Mouse (Mus musculus): ENCODE measurements around the gene Mrpl36. TPM values are rescaled to one million over a fixed set of nuclear protein-coding genes. Genes with fewer than 3 reads are reported as not detected.

The Mrpl36 gene
- polyA plus RNA-seq, 1 experiment from 2014 or later, result 173 TPM

DNA sequence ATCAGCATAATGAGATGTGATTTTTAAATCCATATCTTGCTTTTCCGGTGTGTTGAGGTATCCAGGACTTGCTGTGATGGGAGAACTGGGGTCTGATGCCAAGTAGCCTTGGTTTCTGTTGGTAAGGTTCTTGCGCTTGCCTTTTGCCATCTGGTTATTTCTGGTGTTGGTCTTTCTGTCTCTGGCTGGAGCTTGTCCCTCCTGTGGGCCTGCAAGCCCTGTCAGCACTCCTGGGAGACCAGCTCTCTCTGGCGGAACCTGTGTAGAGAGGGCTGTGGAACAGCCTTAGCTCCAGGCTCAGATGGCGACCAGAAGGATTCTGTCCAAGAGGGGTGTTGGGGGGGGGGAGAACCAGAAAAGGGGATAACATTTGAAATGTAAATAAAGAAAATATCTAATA lies 18.4 kb downstream of the Mrpl36 start:
- H3K9ac ChIP-seq (ENCODE audit: low read length), result peak overlapping the region; percentile 51; the same call in 1 of the 2 replicates
- H3K27me3 ChIP-seq (ENCODE audit: control insufficient read depth, insufficient read depth, low read length), result no peaks in the 10 kb centered on the region
- WGBS, result 29% methylated on average over 4 of the region's 4 CpGs
- ATAC-seq (ENCODE audit: insufficient number of reproducible peaks, insufficient read depth, low FRiP score, low read depth), result no peak
- H3K4me1 ChIP-seq (ENCODE audit: control insufficient read depth in 2 of 2, insufficient read depth in 2 of 2, low read length in 2 of 2), result peaks cover 10 to 16% of the 10 kb centered on the region in 2 experiments
- H3K4me3 ChIP-seq (ENCODE audit: control insufficient read depth in 1 of 2, insufficient read depth in 1 of 2, low read depth in 1 of 2, low read length in 2 of 2), result peak overlapping the region in 1 of 2 experiments; percentile 16; a peak in 1 of 4 replicates
- H3K4me2 ChIP-seq (ENCODE audit: low read length), result peak overlapping the region; percentile 55
- H3K27ac ChIP-seq (replicated peaks in 1 of 2; ENCODE audit: control insufficient read depth in 1 of 2, insufficient read depth in 1 of 2, low read depth in 2 of 2, low read length in 2 of 2), result peak overlapping the region; percentile 56 to 85
- no peaks in the 10 kb centered on the region for H3K36me3 ChIP-seq (ENCODE audit: control insufficient read depth, insufficient read depth, low read length)
- no peaks in the 10 kb centered on the region for H3K9me3 ChIP-seq (ENCODE audit: control insufficient read depth, low read length)

- Histone ChIP-seq H3K27me3 (ENCODE audit: control insufficient read depth, insufficient read depth, low read length) (no peaks in the 10 kb centered on the region), H3K36me3 (ENCODE audit: control insufficient read depth, insufficient read depth, low read length) (no peaks in the 10 kb centered on the region), H3K9me3 (ENCODE audit: control insufficient read depth, low read length) (no peaks in the 10 kb centered on the region), H3K27ac (replicated peaks in 1 of 2; ENCODE audit: control insufficient read depth in 1 of 2, insufficient read depth in 1 of 2, low read depth in 2 of 2, low read length in 2 of 2) (peak overlapping the region in 1 of 2 experiments; percentile 56; a peak in 2 of 4 replicates), H3K4me3 (ENCODE audit: control insufficient read depth in 1 of 2, insufficient read depth in 1 of 2, low read depth in 1 of 2, low read length in 2 of 2) (no peak overlapping the region), H3K4me2 (ENCODE audit: low read length) (no peak overlapping the region), H3K9ac (ENCODE audit: low read length) (no peak overlapping the region), H3K4me1 (ENCODE audit: control insufficient read depth in 2 of 2, insufficient read depth in 2 of 2, low read length in 2 of 2) (peaks cover 10 to 16% of the 10 kb centered on the region in 2 experiments)
- WGBS, result 45% methylated on average over 3 of the region's 3 CpGs
- no peak for ATAC-seq (ENCODE audit: insufficient number of reproducible peaks, insufficient read depth, low FRiP score, low read depth)
Measured at GRCm38 (mm10) chr13:73347171-73347570, 18.9 kb downstream of the Mrpl36 start.

DNA sequence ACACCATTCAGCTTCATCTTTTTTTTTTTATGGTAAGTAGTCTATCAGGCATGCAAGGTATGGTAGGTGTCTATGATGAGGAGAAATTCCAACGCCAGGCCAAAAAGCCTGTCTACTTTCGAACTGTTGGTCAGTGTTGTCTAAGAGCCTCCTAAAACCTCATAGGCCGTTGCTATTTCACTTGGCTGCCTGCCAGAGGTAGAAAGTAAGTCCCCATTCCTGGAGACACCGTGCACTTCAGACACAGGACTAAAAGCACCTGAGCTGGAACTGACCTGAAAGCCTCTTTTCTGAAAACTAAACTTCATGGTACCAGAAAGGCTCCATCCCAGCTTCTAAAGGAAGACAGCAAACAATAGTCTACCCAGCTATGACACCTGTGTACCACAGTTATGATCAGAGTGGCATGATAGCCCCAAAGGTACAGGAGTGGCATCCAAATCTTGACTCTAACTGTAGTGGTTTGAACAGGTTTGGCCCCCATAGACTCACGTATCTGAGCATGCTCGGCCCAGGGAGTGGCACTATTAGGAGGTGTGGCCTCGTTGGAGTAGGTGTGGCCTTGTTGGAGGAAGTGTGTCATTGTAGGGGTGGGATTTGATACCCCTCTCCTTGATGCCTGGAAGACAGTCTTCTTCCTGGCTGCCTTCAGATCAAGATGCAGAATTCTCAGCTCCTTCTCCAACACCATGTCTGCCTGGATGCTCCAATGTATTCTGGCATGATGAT lies 19.8 kb downstream of the Mrpl36 start:
- ATAC-seq (ENCODE audit: insufficient number of reproducible peaks, insufficient read depth, low FRiP score, low read depth), result no peak
- H3K4me1 ChIP-seq (ENCODE audit: control insufficient read depth in 2 of 2, insufficient read depth in 2 of 2, low read length in 2 of 2), result peaks cover 10 to 16% of the 10 kb centered on the region in 2 experiments
- H3K27me3 ChIP-seq (ENCODE audit: control insufficient read depth, insufficient read depth, low read length), result no peaks in the 10 kb centered on the region
- no peaks in the 10 kb centered on the region for H3K9me3 ChIP-seq (ENCODE audit: control insufficient read depth, low read length)
- H3K36me3 ChIP-seq (ENCODE audit: control insufficient read depth, insufficient read depth, low read length), result no peaks in the 10 kb centered on the region
- H3K4me3 ChIP-seq (ENCODE audit: control insufficient read depth in 1 of 2, insufficient read depth in 1 of 2, low read depth in 1 of 2, low read length in 2 of 2), result no peak overlapping the region
- H3K4me2 ChIP-seq (ENCODE audit: low read length), result no peak overlapping the region
- H3K27ac ChIP-seq (replicated peaks in 1 of 2; ENCODE audit: control insufficient read depth in 1 of 2, insufficient read depth in 1 of 2, low read depth in 2 of 2, low read length in 2 of 2), result no peak overlapping the region
- H3K9ac ChIP-seq (ENCODE audit: low read length), result no peak overlapping the region
- 53% methylated on average over 7 of the region's 7 CpGs for WGBS

DNA sequence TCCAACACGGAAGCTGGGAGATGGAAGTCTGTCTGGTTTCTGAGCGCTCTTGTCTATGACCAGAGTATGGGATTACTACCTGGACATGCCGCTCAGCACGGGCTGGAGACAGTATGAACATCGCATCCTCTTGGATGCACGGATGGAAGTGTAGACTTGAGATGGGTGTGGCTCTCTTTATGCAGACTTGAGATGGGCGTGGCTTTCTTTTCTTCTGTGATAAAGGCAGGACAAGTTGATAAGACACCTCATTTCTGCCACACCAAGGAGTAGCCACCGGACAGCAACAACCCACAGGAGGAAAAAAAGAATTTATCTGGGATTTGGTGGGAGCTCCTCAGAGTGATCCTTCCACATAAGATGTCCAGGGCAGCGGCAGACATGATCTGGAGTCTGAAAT lies 22.4 kb downstream of the Mrpl36 start:
- ATAC-seq (ENCODE audit: insufficient number of reproducible peaks, insufficient read depth, low FRiP score, low read depth), result no peak
- Histone ChIP-seq H3K27me3 (ENCODE audit: control insufficient read depth, insufficient read depth, low read length) (no peaks in the 10 kb centered on the region), H3K27ac (replicated peaks in 1 of 2; ENCODE audit: control insufficient read depth in 1 of 2, insufficient read depth in 1 of 2, low read depth in 2 of 2, low read length in 2 of 2) (no peak overlapping the region), H3K9ac (ENCODE audit: low read length) (no peak overlapping the region), H3K4me2 (ENCODE audit: low read length) (no peak overlapping the region), H3K4me3 (ENCODE audit: control insufficient read depth in 1 of 2, insufficient read depth in 1 of 2, low read depth in 1 of 2, low read length in 2 of 2) (no peak overlapping the region), H3K4me1 (ENCODE audit: control insufficient read depth in 2 of 2, insufficient read depth in 2 of 2, low read length in 2 of 2) (peaks cover 10 to 16% of the 10 kb centered on the region in 2 experiments), H3K9me3 (ENCODE audit: control insufficient read depth, low read length) (no peaks in the 10 kb centered on the region), H3K36me3 (ENCODE audit: control insufficient read depth, insufficient read depth, low read length) (no peaks in the 10 kb centered on the region)
- 81% methylated on average over 9 of the region's 9 CpGs for WGBS

DNA sequence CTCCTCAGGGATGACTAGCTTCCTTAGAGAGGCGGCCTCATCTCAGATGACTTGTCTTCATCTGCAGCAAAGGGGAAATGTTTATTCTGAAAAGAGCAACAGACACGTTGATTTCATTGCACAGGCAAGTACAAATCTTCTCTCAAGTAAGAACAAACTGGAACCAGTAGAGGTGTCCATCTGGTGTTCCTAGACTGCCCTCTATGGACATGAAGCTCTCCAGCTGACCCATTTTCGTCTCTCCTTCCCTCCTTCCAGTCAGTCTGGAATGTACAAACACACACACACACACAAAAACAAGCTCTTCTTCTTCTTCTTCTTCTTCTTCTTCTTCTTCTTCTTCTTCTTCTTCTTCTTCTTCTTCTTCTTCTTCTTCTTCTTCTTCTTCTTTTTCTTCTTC lies 23.6 kb downstream of the Mrpl36 start:
- Histone ChIP-seq H3K27ac (replicated peaks in 1 of 2; ENCODE audit: control insufficient read depth in 1 of 2, insufficient read depth in 1 of 2, low read depth in 2 of 2, low read length in 2 of 2) (0 out of 4 replicates have a peak overlapping the region, but pooled peaks of 1 of the 2 experiments have one; percentile 6), H3K4me3 (ENCODE audit: control insufficient read depth in 1 of 2, insufficient read depth in 1 of 2, low read depth in 1 of 2, low read length in 2 of 2) (no peak overlapping the region), H3K4me2 (ENCODE audit: low read length) (0 out of 2 replicates have a peak overlapping the region, but pooled peaks have one; percentile 11), H3K27me3 (ENCODE audit: control insufficient read depth, insufficient read depth, low read length) (no peaks in the 10 kb centered on the region), H3K36me3 (ENCODE audit: control insufficient read depth, insufficient read depth, low read length) (no peaks in the 10 kb centered on the region), H3K9ac (ENCODE audit: low read length) (no peak overlapping the region; the same call in 1 of the 2 replicates), H3K9me3 (ENCODE audit: control insufficient read depth, low read length) (no peaks in the 10 kb centered on the region), H3K4me1 (ENCODE audit: control insufficient read depth in 2 of 2, insufficient read depth in 2 of 2, low read length in 2 of 2) (peaks cover 10 to 11% of the 10 kb centered on the region in 2 experiments; a peak in 3 of 4 replicates)
- no peak for ATAC-seq (ENCODE audit: insufficient number of reproducible peaks, insufficient read depth, low FRiP score, low read depth)
- 35% methylated on average over 3 of the region's 3 CpGs for WGBS

- no peak overlapping the region for H3K27ac ChIP-seq (replicated peaks in 1 of 2; ENCODE audit: control insufficient read depth in 1 of 2, insufficient read depth in 1 of 2, low read depth in 2 of 2, low read length in 2 of 2)
- H3K9me3 ChIP-seq (ENCODE audit: control insufficient read depth, low read length), result no peaks in the 10 kb centered on the region
- ATAC-seq (ENCODE audit: insufficient number of reproducible peaks, insufficient read depth, low FRiP score, low read depth), result no peak
Measured at GRCm38 (mm10) chr13:73352491-73352890, 24.2 kb downstream of the Mrpl36 start.

DNA sequence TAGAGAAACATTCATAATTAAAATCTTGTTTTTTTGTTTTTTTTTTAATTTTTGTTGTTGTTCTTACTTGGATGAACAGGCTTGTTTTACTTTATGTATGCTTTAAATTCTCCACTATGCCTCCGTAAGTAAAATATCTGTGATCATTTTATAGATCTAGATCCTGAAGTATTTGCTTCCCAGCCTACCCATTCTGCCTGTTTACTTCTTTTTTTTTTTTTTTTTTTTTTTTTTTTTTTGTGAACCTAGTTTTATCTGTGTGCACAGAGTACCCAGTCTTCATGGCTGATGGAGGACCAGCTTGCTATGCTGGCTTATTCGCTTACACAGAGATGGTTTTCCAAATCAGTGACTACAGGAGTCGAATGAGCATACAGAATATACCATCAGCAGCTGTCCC lies 28.8 kb downstream of the Mrpl36 start:
- Histone ChIP-seq H3K4me1 (ENCODE audit: control insufficient read depth in 2 of 2, insufficient read depth in 2 of 2, low read length in 2 of 2) (peaks cover 3 to 4% of the 10 kb centered on the region in 2 experiments; a peak in 2 of 4 replicates), H3K36me3 (ENCODE audit: control insufficient read depth, insufficient read depth, low read length) (no peaks in the 10 kb centered on the region), H3K4me3 (ENCODE audit: control insufficient read depth in 1 of 2, insufficient read depth in 1 of 2, low read depth in 1 of 2, low read length in 2 of 2) (no peak overlapping the region), H3K4me2 (ENCODE audit: low read length) (no peak overlapping the region), H3K27ac (replicated peaks in 1 of 2; ENCODE audit: control insufficient read depth in 1 of 2, insufficient read depth in 1 of 2, low read depth in 2 of 2, low read length in 2 of 2) (no peak overlapping the region), H3K27me3 (ENCODE audit: control insufficient read depth, insufficient read depth, low read length) (no peaks in the 10 kb centered on the region), H3K9me3 (ENCODE audit: control insufficient read depth, low read length) (no peaks in the 10 kb centered on the region), H3K9ac (ENCODE audit: low read length) (no peak overlapping the region)
- WGBS, result 95% methylated on average over 3 of the region's 3 CpGs
- ATAC-seq (ENCODE audit: insufficient number of reproducible peaks, insufficient read depth, low FRiP score, low read depth), result no peak

More at GRCm38 (mm10) chr13:73352491-73352890, 24.2 kb downstream of the Mrpl36 start:
- peaks cover 6 to 8% of the 10 kb centered on the region in 2 experiments; a peak in 2 of 4 replicates for H3K4me1 ChIP-seq (ENCODE audit: control insufficient read depth in 2 of 2, insufficient read depth in 2 of 2, low read length in 2 of 2)
- no peak overlapping the region for H3K4me3 ChIP-seq (ENCODE audit: control insufficient read depth in 1 of 2, insufficient read depth in 1 of 2, low read depth in 1 of 2, low read length in 2 of 2)
- no peaks in the 10 kb centered on the region for H3K27me3 ChIP-seq (ENCODE audit: control insufficient read depth, insufficient read depth, low read length)
- H3K4me2 ChIP-seq (ENCODE audit: low read length), result no peak overlapping the region
- no peak overlapping the region for H3K9ac ChIP-seq (ENCODE audit: low read length)
- no peaks in the 10 kb centered on the region for H3K36me3 ChIP-seq (ENCODE audit: control insufficient read depth, insufficient read depth, low read length)

Measured in heart, embryonic 14.5 days (tissue).